Mouse (Mus musculus): ENCODE data around the gene Itch.

GRCm38 (mm10) chr2:155135092-155135491 lies 1.8 kb downstream of the Itch start:
- TF ChIP-seq EP300 (optimal IDR thresholded peaks at IDR 0.05) (no peak), CTCF (IDR thresholded peaks at IDR 0.05; ENCODE audit: low read depth) (no peak)

Data from stomach, postnatal 0 days (tissue).